Mouse (Mus musculus): ENCODE measurements at regions not wholly inside any gene's neighbourhood (a gene's known extent, or its start where the extent isn't known, plus 50 kb on each side); places are given as distances from the start of the nearest gene placed in this dataset.

DNA sequence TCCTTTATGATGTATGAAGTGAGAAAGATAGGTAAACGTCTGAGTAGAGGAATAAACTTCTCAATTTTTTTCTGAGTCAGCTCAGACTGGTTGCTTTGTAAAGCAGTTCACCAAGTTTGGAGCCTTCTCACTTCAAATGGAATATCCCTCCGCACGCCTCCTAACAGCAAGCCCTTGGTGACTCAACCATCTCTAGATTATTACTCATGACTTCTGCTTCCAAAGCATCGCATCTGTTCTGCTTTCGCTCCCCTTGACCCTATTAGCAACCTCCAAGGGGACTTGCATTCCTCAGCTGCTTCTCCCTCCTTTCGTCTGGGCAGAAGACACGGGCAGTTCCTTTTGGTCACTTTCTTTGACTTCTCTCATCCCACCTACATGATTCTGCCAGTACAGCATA, 214.9 kb downstream of the Gm5426 start:
- ATAC-seq (ENCODE audit: low FRiP score, low TSS enrichment), result no peak
- Histone ChIP-seq H3K4me3 (ENCODE audit: low read depth, low read length) (no peak overlapping the region), H3K4me1 (replicated peaks; ENCODE audit: control insufficient read depth, insufficient read depth) (no peaks in the 10 kb centered on the region), H3K9me3 (ENCODE audit: control insufficient read depth, low read length) (no peaks in the 10 kb centered on the region), H3K36me3 (ENCODE audit: control insufficient read depth, insufficient read depth, low read length) (no peaks in the 10 kb centered on the region), H3K27ac (replicated peaks) (no peak overlapping the region), H3K9ac (ENCODE audit: low read length) (no peak overlapping the region), H3K27me3 (ENCODE audit: control insufficient read depth, insufficient read depth, low read length) (no peaks in the 10 kb centered on the region), H3K4me2 (replicated peaks; ENCODE audit: low read depth) (no peak overlapping the region)
- DNase-seq (ENCODE audit: low spot score), result no peak
- TF ChIP-seq CTCF (IDR thresholded peaks at IDR 0.05; ENCODE audit: low read depth) (no peak), EP300 (optimal IDR thresholded peaks at IDR 0.05) (no peak)
- WGBS, result 71% methylated on average over 7 of the region's 7 CpGs

DNA sequence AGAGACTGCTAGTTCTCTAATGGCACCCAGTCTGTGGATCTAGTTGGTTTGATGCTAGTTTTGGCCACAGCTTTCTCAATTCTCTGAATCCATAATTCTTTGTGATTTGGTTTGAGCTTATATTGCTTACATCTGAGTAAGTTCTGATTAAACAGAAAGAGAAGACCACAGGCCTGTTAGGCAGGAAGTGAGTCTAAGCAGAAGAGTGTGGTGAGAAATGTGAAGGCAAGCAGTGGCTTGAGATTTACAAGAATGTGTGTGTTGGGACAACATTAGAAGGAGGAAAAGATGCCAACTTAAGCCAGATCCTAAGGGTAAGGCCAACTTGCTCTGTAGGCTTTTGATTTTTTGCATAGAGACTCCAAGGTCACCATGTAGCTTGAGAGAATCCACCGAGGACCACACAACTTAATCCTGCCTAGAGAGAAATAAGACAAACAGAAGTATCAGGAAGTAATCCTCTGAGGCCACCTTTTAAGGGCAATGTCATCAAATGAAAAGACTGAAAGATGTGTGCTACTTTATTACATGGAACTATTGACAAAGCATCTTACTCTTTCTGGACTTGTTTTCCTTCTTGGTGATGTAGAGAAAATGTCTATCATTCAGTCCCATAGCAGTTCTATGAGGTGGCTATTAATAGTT, 220.7 kb downstream of the Gm5426 start:
- ATAC-seq (ENCODE audit: low FRiP score, low TSS enrichment), result no peak
- H3K9ac ChIP-seq (ENCODE audit: low read length), result no peak overlapping the region
- H3K36me3 ChIP-seq (ENCODE audit: control insufficient read depth, insufficient read depth, low read length), result no peaks in the 10 kb centered on the region
- H3K27me3 ChIP-seq (ENCODE audit: control insufficient read depth, insufficient read depth, low read length), result no peaks in the 10 kb centered on the region
- no peak overlapping the region for H3K4me3 ChIP-seq (ENCODE audit: low read depth, low read length)
- WGBS, result 50% methylated on average over 1 of the region's 1 CpGs
- TF ChIP-seq CTCF (IDR thresholded peaks at IDR 0.05; ENCODE audit: low read depth), result no peak
- TF ChIP-seq EP300 (optimal IDR thresholded peaks at IDR 0.05), result no peak
- DNase-seq (ENCODE audit: low spot score), result no peak
- H3K4me2 ChIP-seq (replicated peaks; ENCODE audit: low read depth), result no peak overlapping the region
- no peaks in the 10 kb centered on the region for H3K9me3 ChIP-seq (ENCODE audit: control insufficient read depth, low read length)
- no peaks in the 10 kb centered on the region for H3K4me1 ChIP-seq (replicated peaks; ENCODE audit: control insufficient read depth, insufficient read depth)
- H3K27ac ChIP-seq (replicated peaks), result no peak overlapping the region

DNA sequence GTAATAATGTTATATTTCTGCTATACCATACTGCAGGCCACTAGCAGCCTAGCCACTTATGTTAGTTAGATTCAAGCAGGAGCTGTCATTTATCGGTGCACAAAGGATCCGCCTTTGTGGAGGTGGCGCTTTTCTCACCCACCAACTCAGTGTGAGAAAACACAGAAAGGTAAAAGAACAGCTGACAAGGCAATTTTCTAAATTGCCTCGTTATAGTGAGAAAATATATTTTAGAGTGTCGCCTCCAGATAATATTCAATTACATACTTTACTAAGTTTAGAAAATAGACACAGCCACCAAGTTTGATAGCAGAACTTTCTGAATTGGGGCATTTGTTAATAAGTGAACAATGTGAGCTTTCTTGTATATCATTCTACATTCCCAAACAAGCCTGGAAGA, 221.2 kb downstream of the Gm5426 start:
- H3K4me1 ChIP-seq (replicated peaks; ENCODE audit: control insufficient read depth, insufficient read depth), result no peaks in the 10 kb centered on the region
- DNase-seq (ENCODE audit: low spot score) (no peak), ATAC-seq (ENCODE audit: low FRiP score, low TSS enrichment) (no peak)
- no peak overlapping the region for H3K27ac ChIP-seq (replicated peaks)
- no peaks in the 10 kb centered on the region for H3K36me3 ChIP-seq (ENCODE audit: control insufficient read depth, insufficient read depth, low read length)
- TF ChIP-seq EP300 (optimal IDR thresholded peaks at IDR 0.05) (no peak), CTCF (IDR thresholded peaks at IDR 0.05; ENCODE audit: low read depth) (no peak)
- no peak overlapping the region for H3K9ac ChIP-seq (ENCODE audit: low read length)
- WGBS, result 89% methylated on average over 5 of the region's 5 CpGs
- H3K27me3 ChIP-seq (ENCODE audit: control insufficient read depth, insufficient read depth, low read length), result no peaks in the 10 kb centered on the region
- H3K4me2 ChIP-seq (replicated peaks; ENCODE audit: low read depth), result no peak overlapping the region
- H3K9me3 ChIP-seq (ENCODE audit: control insufficient read depth, low read length), result no peaks in the 10 kb centered on the region
- H3K4me3 ChIP-seq (ENCODE audit: low read depth, low read length), result no peak overlapping the region

DNA sequence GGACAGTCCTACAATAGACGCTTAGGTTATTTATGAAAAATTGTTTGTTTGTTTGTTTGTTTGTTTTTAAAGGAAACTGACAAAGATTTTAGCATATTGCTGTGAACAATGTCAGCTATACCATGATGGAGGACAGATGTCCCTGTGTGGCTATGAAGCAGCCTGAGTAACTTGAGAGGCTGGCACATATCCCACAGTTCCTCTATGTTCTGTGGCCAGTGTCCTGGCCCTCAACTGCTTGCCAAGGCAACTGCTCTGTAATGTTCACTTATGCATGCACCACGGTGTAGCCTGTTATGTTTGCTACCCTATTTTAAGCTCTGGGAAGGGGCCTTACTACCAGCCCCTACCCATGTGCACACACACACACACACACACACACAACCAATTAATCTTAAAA, 222.6 kb downstream of the Gm5426 start:
- H3K9me3 ChIP-seq (ENCODE audit: control insufficient read depth, low read length), result no peaks in the 10 kb centered on the region
- WGBS, result 70% methylated on average over 2 of the region's 2 CpGs
- no peaks in the 10 kb centered on the region for H3K36me3 ChIP-seq (ENCODE audit: control insufficient read depth, insufficient read depth, low read length)
- no peaks in the 10 kb centered on the region for H3K4me1 ChIP-seq (replicated peaks; ENCODE audit: control insufficient read depth, insufficient read depth)
- no peak overlapping the region for H3K4me3 ChIP-seq (ENCODE audit: low read depth, low read length)
- no peak overlapping the region for H3K9ac ChIP-seq (ENCODE audit: low read length)
- DNase-seq (ENCODE audit: low spot score), result no peak
- TF ChIP-seq CTCF (IDR thresholded peaks at IDR 0.05; ENCODE audit: low read depth) (no peak), EP300 (optimal IDR thresholded peaks at IDR 0.05) (no peak)
- no peak overlapping the region for H3K4me2 ChIP-seq (replicated peaks; ENCODE audit: low read depth)
- no peaks in the 10 kb centered on the region for H3K27me3 ChIP-seq (ENCODE audit: control insufficient read depth, insufficient read depth, low read length)
- no peak for ATAC-seq (ENCODE audit: low FRiP score, low TSS enrichment)
- no peak overlapping the region for H3K27ac ChIP-seq (replicated peaks)

DNA sequence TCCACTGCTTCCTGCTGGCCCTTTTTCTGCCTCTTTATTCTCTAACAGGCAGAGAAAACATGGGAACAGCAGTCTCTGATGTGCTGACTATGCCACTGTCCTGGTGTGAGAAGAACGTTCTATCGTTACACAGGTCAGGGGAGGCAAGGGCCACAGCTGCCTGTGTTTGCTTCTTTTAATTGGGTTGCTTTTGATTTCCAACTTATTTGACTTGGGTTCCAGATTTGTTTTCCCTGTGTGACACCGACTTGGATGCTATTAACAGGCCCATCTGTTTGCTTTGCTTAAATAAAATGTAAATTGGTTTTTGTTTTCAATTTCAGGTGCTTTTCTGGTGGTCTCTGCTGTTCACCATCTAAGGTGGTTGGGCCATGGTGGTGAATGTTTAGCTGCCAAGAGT, 225.8 kb downstream of the Gm5426 start:
- 49% methylated on average over 3 of the region's 3 CpGs for WGBS
- Histone ChIP-seq H3K4me2 (replicated peaks; ENCODE audit: low read depth) (no peak overlapping the region), H3K9me3 (ENCODE audit: control insufficient read depth, low read length) (no peaks in the 10 kb centered on the region), H3K27me3 (ENCODE audit: control insufficient read depth, insufficient read depth, low read length) (no peaks in the 10 kb centered on the region), H3K4me3 (ENCODE audit: low read depth, low read length) (no peak overlapping the region), H3K4me1 (replicated peaks; ENCODE audit: control insufficient read depth, insufficient read depth) (no peaks in the 10 kb centered on the region), H3K36me3 (ENCODE audit: control insufficient read depth, insufficient read depth, low read length) (no peaks in the 10 kb centered on the region), H3K9ac (ENCODE audit: low read length) (no peak overlapping the region), H3K27ac (replicated peaks) (no peak overlapping the region)
- no peak for ATAC-seq (ENCODE audit: low FRiP score, low TSS enrichment)
- no peak for DNase-seq (ENCODE audit: low spot score)
- no peak for TF ChIP-seq CTCF (IDR thresholded peaks at IDR 0.05; ENCODE audit: low read depth)
- TF ChIP-seq EP300 (optimal IDR thresholded peaks at IDR 0.05), result no peak

DNA sequence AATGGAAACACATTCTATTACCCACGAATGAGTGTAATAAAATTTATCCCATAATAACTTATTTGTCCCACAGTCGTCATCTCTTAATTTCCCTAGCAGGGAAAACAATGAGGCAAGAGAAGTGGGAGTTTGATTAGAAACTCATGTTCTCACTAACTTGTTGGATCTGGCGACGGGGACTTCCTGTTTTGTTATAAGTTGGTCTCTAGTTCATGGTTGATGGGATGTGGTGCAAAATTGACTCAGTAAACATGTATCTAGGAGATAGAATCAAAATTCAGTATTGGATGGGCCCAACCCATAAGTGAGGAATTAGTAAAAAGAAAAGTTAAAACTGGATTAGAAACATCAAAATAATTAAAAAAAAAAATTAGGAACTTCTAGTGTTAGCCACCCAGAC, 227.5 kb downstream of the Gm5426 start:
- Histone ChIP-seq H3K4me3 (ENCODE audit: low read depth, low read length) (no peak overlapping the region), H3K9ac (ENCODE audit: low read length) (no peak overlapping the region), H3K4me2 (replicated peaks; ENCODE audit: low read depth) (no peak overlapping the region), H3K4me1 (replicated peaks; ENCODE audit: control insufficient read depth, insufficient read depth) (no peaks in the 10 kb centered on the region), H3K36me3 (ENCODE audit: control insufficient read depth, insufficient read depth, low read length) (no peaks in the 10 kb centered on the region), H3K27me3 (ENCODE audit: control insufficient read depth, insufficient read depth, low read length) (no peaks in the 10 kb centered on the region), H3K9me3 (ENCODE audit: control insufficient read depth, low read length) (no peaks in the 10 kb centered on the region), H3K27ac (replicated peaks) (no peak overlapping the region)
- TF ChIP-seq EP300 (optimal IDR thresholded peaks at IDR 0.05), result no peak
- no peak for TF ChIP-seq CTCF (IDR thresholded peaks at IDR 0.05; ENCODE audit: low read depth)
- no peak for DNase-seq (ENCODE audit: low spot score)
- whole genome bisulfite sequencing, result 81% methylated on average over 4 of the region's 4 CpGs
- no peak for ATAC-seq (ENCODE audit: low FRiP score, low TSS enrichment)

All from stomach, postnatal 0 days (tissue).